Mouse (Mus musculus) liver, adult (tissue): ENCODE data around the gene Hoxd12.

Experiments
- GATA4 ChIP-seq: IDR thresholded peaks from 2 replicates; pipeline ENCODE4 v1.6.1; 2014; ENCODE audit warnings: mild to moderate bottlenecking, low read length; ENCODE audit not compliant: insufficient replicate concordance

Hoxd12 gene

GRCm38 (mm10) chr2:74674881-74675665 lies at the start of gene Hoxd12:
Gene Hoxd12 (plus strand): TSS chr2:74675013.
- no peak for TF ChIP-seq GATA4

- no peak for TF ChIP-seq GATA4
Observed at GRCm38 (mm10) chr2:74635412-74635811, 39.4 kb upstream of the Hoxd12 start.

- no peak for TF ChIP-seq GATA4
Observed at GRCm38 (mm10) chr2:74642431-74642830, 32.4 kb upstream of the Hoxd12 start.

- TF ChIP-seq GATA4, result no peak
Observed at GRCm38 (mm10) chr2:74645631-74646030, 29.2 kb upstream of the Hoxd12 start.

- no peak for TF ChIP-seq GATA4
Observed at GRCm38 (mm10) chr2:74647082-74647864, 27.5 kb upstream of the Hoxd12 start.

- no peak for TF ChIP-seq GATA4
Observed at GRCm38 (mm10) chr2:74652996-74653340, 21.8 kb upstream of the Hoxd12 start.

GRCm38 (mm10) chr2:74653781-74654535 lies 20.9 kb upstream of the Hoxd12 start:
- TF ChIP-seq GATA4, result no peak

- no peak for TF ChIP-seq GATA4
Observed at GRCm38 (mm10) chr2:74654743-74655419, 19.9 kb upstream of the Hoxd12 start.

GRCm38 (mm10) chr2:74655420-74655781 lies 19.4 kb upstream of the Hoxd12 start:
- TF ChIP-seq GATA4, result no peak

- TF ChIP-seq GATA4, result no peak
Observed at GRCm38 (mm10) chr2:74655821-74656631, 18.8 kb upstream of the Hoxd12 start.

- TF ChIP-seq GATA4, result no peak
Observed at GRCm38 (mm10) chr2:74656632-74657021, 18.2 kb upstream of the Hoxd12 start.

GRCm38 (mm10) chr2:74657251-74658023 lies 17.4 kb upstream of the Hoxd12 start:
- no peak for TF ChIP-seq GATA4

- no peak for TF ChIP-seq GATA4
Observed at GRCm38 (mm10) chr2:74658024-74658666, 16.7 kb upstream of the Hoxd12 start.
